Mouse (Mus musculus) erythroblast, embryonic 14.5 days (primary cell): ENCODE measurements at regions not wholly inside any gene's neighbourhood (a gene's known extent, or its start where the extent isn't known, plus 50 kb on each side); places are given as distances from the start of the nearest gene placed in this dataset.

ENCODE experiments used
- H3K27me3 ChIP-seq: 2 replicates; pipeline ENCODE4 v1.6.1; 2012; ENCODE audit warnings: inconsistent platforms; ENCODE audit not compliant: control insufficient read depth
- H3K36me3 ChIP-seq: 2 replicates; pipeline ENCODE4 v1.6.1; 2012; ENCODE audit warnings: mild to moderate bottlenecking, inconsistent platforms; ENCODE audit not compliant: control insufficient read depth
- H3K4me1 ChIP-seq: 2 replicates; pipeline ENCODE4 v1.6.1; 2012; ENCODE audit warnings: inconsistent platforms; ENCODE audit not compliant: control insufficient read depth
- H3K4me3 ChIP-seq: replicated peaks from 2 replicates; pipeline ENCODE3; 2012; ENCODE audit warnings: moderate library complexity, mild to moderate bottlenecking, inconsistent platforms
- H3K9me3 ChIP-seq: 2 replicates; pipeline ENCODE4 v1.6.1; 2012; ENCODE audit warnings: low read length, inconsistent platforms, mixed read lengths; ENCODE audit not compliant: control insufficient read depth
- GATA1 ChIP-seq: IDR thresholded peaks from 2 replicates; pipeline ENCODE4 v1.6.1; 2012; ENCODE audit warnings: low read length, inconsistent platforms, mixed read lengths
- TAL1 ChIP-seq: IDR thresholded peaks from 3 replicates; pipeline ENCODE4 v1.6.1; 2012; ENCODE audit warnings: low read length, inconsistent platforms, mixed read lengths

DNA sequence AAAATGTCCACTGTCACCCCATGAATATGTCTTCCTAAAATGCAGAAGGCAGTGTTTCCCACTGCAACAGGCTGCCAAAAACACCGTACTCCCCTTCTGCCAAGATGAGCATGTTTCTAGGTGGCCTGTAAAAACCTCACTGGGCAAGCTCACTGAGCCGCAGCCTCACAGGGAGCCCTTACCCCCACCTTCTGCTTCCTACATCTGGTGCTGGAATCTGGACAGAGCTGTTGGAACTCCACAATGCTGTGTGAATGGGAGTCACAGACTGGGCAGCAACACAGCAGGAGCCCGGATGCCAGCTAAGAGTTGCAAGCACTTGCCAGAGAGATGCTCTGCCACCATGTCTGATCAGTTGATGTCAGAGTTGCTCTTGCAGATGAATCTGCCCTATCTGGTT is 230.6 kb downstream of the Cbln4 start:
- Histone ChIP-seq H3K9me3 (peaks cover 33% of the 10 kb centered on the region), H3K27me3 (no peaks in the 10 kb centered on the region), H3K4me3 (no peak overlapping the region), H3K36me3 (no peaks in the 10 kb centered on the region), H3K4me1 (no peaks in the 10 kb centered on the region)
- TF ChIP-seq TAL1 = no peak
- no peak for TF ChIP-seq GATA1

DNA sequence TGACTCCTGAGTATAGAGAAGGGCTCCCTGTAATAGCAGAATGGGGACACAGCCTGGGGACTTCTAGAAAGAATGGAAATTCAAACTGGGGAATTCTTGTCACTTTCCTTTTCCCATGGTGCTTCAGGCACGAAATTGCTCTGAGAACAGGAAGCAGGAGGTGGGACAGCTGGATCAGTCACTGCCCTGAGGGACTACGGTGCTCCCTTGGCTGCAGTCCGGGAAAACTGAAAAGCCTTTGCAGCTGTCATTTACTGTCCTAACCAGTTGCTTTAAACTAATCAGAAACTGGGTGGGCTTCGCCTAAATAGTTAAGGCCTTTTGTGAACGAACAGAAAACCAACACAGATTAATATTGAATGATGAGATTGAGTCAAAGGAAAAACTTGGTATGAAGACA is 237.9 kb downstream of the Cbln4 start:
- H3K27me3 ChIP-seq = no peaks in the 10 kb centered on the region
- peaks cover 57% of the 10 kb centered on the region for H3K9me3 ChIP-seq
- H3K36me3 ChIP-seq = no peaks in the 10 kb centered on the region
- TF ChIP-seq TAL1 (no peak), GATA1 (no peak)
- H3K4me3 ChIP-seq = no peak overlapping the region
- H3K4me1 ChIP-seq = no peaks in the 10 kb centered on the region

DNA sequence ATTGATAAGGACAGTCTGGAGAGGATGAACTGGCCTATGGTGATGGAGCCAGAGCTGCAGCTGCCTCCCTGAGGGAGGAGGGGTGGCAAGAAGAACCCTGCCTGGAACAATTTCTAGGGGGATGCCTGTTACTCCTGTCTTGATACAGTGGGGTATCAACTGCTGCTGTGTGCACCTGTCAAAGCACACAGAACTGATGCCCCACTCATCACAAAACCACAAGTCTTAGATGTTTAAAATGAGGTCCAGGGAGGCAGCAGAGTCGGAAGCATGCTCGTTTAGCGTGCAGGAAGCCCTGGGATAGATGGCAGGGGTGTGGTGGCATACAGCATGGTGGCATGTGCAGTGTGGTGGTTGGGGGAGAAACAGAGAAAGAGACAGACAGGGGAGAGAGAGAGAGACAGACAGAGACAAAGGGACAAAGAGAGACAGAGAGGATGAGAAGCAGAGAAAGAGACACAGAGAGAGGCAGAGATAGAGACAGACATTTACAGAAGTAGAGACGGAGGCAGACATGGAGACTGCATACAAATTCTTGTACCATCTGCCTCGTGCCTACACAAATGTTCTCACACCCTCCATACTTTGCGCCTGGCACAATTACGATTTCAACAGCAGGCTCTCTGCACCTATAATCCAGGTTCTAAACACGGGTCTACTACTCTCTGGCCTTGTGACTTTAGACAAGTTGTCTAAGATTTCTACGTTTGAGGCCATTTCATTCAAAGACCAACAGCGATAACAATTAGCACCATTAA is 242.6 kb downstream of the Cbln4 start:
- H3K4me1 ChIP-seq = no peaks in the 10 kb centered on the region
- peaks cover 57% of the 10 kb centered on the region for H3K9me3 ChIP-seq
- TF ChIP-seq TAL1 (no peak), GATA1 (no peak)
- no peaks in the 10 kb centered on the region for H3K36me3 ChIP-seq
- no peaks in the 10 kb centered on the region; the same call in 1 of the 2 replicates for H3K27me3 ChIP-seq
- H3K4me3 ChIP-seq = no peak overlapping the region

DNA sequence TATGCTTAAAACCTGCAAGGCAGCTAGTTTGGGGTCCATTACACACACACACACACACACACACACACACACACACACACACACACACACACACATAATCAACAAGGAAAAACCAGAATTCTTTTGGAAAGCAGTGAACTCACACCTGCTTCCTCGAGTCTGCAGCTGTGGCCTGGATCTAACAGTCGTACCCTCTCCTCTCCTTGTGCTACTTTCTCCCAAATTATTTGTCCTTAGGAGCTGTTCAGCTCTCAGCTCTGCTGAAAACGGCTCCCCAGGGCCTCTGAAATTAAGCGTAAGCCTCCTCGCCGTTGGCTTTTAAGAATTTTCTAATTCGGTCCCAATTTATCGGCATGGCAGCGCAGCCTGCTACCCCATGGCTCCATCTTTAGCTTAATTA is 243.9 kb downstream of the Cbln4 start:
- H3K9me3 ChIP-seq = peaks cover 50% of the 10 kb centered on the region
- H3K4me3 ChIP-seq = no peak overlapping the region
- no peaks in the 10 kb centered on the region for H3K36me3 ChIP-seq
- no peaks in the 10 kb centered on the region for H3K4me1 ChIP-seq
- TF ChIP-seq TAL1 (no peak), GATA1 (no peak)
- H3K27me3 ChIP-seq = no peaks in the 10 kb centered on the region; the same call in 1 of the 2 replicates

DNA sequence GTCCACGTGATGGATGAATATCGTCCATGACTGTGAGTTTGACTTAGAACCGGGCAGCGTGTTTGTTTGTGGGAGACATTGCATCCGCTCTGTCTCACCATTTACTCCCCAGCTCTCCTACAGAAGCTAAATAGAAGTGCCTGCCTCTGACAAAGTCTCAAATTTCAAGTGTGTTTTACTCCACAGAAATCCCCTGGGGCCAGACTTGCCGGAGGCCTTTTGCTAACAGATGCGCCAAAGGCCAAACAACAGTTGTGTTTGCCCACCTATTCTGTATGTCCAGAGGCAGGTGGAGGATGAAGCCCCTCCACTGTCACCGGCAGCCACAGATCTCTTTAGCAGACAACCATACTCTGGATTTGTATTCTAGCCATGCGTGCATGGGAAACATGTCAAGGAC is 252.6 kb downstream of the Cbln4 start:
- no peak for TF ChIP-seq TAL1
- no peak for TF ChIP-seq GATA1
- H3K27me3 ChIP-seq = no peaks in the 10 kb centered on the region
- H3K9me3 ChIP-seq = peaks cover 47% of the 10 kb centered on the region
- no peaks in the 10 kb centered on the region for H3K36me3 ChIP-seq
- no peak overlapping the region for H3K4me3 ChIP-seq
- no peaks in the 10 kb centered on the region for H3K4me1 ChIP-seq

DNA sequence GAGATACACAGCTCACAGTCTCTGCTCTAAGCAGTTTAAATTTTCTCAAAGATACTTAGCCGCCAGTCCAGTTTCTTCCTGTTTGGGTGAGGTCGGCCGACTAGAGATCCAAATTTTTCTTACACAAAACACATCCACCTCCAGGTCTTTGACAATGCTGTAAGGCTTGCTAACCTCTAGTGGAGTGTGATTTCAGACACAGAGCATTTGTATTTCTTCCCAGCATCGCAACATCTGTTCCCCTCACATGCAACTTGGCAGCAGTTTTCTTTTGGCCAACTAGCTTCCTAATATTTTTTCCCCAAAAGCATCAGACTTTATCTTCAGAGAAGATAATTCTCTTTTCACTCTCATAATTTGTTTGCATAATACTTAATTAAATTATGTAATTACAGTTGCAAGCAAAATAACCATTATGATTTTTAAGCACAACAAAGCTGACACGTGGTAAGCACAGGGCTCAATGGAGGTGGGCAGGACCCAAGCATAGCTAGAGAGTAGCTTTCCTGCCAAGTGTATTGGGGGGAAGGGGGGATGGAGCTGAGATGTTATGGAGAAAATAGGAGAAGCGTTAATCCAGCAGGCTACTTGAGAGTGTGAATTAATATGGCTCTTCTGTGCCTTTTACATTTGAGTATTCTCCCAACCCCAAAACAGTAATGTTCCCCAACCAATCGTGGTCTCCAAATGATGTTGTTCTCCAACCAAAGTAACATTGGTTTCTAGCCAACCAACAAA is 276.9 kb downstream of the Cbln4 start:
- peaks cover 42% of the 10 kb centered on the region for H3K9me3 ChIP-seq
- no peaks in the 10 kb centered on the region for H3K36me3 ChIP-seq
- no peaks in the 10 kb centered on the region for H3K27me3 ChIP-seq
- no peak overlapping the region for H3K4me3 ChIP-seq
- no peaks in the 10 kb centered on the region for H3K4me1 ChIP-seq
- TF ChIP-seq TAL1 (no peak), GATA1 (no peak)

DNA sequence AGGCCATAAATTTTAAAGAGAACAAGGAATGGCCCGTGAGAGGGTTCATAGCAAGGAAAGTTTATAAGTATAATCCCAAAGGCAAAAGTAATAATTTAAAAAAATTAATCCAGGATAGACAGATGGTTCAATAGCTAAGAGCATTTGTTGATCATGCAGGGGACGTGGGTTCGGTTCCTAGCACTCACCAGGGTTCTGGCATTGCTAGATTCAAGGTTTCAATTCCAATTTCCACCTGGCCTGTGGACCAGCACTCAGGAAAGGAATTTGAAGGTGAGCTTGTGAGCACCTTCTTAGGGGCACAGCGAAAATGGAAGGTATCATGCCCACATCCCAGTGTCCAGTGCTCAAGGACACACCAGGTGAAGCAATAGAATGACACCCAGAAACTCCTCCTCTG is 278.2 kb downstream of the Cbln4 start:
- Histone ChIP-seq H3K9me3 (peaks cover 34% of the 10 kb centered on the region), H3K4me3 (no peak overlapping the region), H3K36me3 (no peaks in the 10 kb centered on the region), H3K27me3 (no peaks in the 10 kb centered on the region), H3K4me1 (no peaks in the 10 kb centered on the region)
- TF ChIP-seq GATA1 (no peak), TAL1 (no peak)

DNA sequence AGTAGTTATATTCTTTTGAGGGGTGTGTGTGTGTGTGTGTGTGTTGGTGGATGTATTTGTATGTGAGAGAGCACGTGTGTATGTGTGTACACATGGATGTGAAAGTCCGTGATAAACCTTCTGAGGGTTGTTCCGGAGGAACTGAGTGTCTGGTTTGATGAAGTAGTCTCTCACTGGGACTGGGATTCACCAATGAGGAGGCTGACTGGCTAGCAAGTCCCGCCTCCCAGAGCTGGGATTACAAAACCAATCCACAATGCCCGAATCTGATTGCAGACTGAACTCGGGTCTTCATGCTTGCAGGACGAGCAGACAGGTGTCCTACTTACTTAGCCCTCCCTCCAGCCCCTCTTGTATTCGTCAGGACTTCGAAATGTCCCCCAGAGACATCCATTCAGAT is 289.8 kb downstream of the Cbln4 start:
- no peak overlapping the region for H3K4me3 ChIP-seq
- peaks cover 43% of the 10 kb centered on the region for H3K9me3 ChIP-seq
- TF ChIP-seq GATA1 (no peak), TAL1 (no peak)
- H3K27me3 ChIP-seq = no peaks in the 10 kb centered on the region
- no peaks in the 10 kb centered on the region for H3K4me1 ChIP-seq
- no peaks in the 10 kb centered on the region for H3K36me3 ChIP-seq

DNA sequence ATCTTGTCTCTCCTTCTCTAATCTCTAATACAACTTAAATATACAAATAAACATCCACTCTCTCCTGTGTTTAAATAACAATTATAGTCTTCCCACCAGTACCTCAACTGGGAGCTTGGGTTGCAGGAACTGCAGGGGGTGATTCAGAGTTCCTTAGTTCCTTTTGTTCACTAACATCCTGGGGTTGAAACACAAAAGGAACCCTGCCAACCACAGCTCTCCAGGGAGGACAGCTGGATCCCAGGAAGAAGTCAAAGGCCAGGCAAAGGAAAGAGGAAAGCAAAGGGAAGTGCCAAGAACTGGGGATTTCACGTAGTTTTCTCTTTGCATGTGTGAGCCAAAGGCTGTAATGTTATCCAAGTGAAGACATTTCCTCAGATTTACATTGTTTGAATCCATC is 296.1 kb downstream of the Cbln4 start:
- Histone ChIP-seq H3K9me3 (peaks cover 39% of the 10 kb centered on the region), H3K27me3 (no peaks in the 10 kb centered on the region), H3K36me3 (no peaks in the 10 kb centered on the region), H3K4me3 (no peak overlapping the region), H3K4me1 (no peaks in the 10 kb centered on the region)
- TF ChIP-seq TAL1 (no peak), GATA1 (no peak)
